Mouse (Mus musculus) thymus, postnatal 0 days (tissue): Measurements from ENCODE around the gene A2ml1. TPM values are rescaled to one million over a fixed set of nuclear protein-coding genes. Genes with fewer than 3 reads are reported as not detected.
"Not testable (repeated sequence)": the region's sequence is repeated elsewhere in the genome, so short reads cannot be mapped to it uniquely, and the experiment has no call there.

Experiments
- DNase-seq: peaks from one replicate; pipeline ENCODE4 v3.0.0-alpha.2; 2015; ENCODE audit warnings: low spot score
- polyA plus RNA-seq: library from polyadenylated mRNA; unstranded; fragments of >200 nt; fragmentation: Nextera tagmentation; extraction: Ambion mirVana; gene quantifications from 2 replicates; pipeline ENCODE4 v1.2.1, GENCODE M21; 2015

A2ml1 gene
- polyA plus RNA-seq: 0.84 and 0.94 TPM in 2 replicates

DNA sequence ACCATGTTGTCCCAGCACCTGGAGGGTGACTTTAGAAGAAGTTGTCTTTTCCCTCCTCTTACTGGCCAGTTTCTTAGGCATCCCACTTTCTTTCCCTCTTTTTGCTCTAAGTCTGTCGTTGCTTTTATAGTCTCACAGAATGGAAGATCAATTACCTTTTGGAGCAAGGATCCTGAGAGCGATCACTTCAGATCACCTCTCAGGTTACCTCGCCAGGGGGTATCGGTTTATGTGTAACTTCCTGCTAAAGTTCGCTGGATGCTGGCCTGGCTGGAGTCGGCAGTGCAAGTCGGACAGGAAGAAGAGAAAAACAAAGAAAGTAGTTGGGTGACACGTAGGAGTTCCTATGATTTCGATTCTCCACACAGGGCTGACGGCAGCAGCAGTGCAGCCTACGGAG, at the start of gene A2ml1:
Gene A2ml1 (minus strand): TSS at position 101 of the 400 bp plus-strand sequence.
- DNase-seq: no peak

DNA sequence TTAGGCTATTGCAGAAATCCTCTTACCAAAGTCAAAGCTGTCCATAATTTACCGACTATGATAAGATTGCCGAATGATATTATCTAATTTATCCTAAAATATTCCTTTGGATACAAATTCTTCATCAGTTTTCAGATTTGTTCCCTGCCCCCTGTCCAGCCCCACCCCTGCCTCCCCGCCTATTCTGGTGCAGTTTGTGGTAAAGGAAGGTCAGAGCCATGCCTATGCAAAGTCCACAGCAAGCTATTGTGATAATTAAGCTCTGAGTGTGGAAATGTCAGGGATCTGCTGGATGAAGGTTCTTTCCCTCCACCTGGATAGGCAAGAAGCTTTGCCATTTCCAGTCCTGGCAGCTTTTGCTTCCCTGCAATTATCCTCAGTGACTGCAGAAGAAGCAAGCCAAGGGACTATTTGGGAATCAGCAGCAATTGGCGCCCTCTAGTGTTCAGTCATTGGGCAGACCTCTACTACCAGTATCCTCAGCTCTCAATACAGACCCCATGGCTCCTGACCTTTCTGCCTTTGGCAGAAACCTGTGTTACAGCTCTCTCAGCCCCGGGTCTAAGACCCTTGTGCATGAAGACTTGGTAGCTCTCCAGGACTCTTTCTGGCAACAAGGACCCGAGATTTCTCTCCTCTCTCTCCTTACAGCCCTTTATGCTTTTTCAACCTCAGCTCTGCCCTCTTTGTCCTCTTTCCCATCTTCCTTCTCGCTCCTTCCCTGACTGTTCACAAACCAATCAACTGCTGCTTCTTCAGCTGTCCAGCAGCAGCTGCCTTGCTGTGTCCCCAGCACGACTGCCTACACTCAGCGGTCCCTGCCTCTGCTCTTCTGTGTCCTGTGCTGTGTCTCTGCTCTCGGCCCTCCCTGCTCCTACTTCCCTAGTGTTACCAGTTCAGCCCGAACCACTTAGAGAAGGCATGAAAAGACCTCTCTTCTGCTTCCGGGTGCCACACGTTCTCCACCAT, 48.6 kb upstream of the A2ml1 start:
- DNase-seq: peak; percentile 26

DNA sequence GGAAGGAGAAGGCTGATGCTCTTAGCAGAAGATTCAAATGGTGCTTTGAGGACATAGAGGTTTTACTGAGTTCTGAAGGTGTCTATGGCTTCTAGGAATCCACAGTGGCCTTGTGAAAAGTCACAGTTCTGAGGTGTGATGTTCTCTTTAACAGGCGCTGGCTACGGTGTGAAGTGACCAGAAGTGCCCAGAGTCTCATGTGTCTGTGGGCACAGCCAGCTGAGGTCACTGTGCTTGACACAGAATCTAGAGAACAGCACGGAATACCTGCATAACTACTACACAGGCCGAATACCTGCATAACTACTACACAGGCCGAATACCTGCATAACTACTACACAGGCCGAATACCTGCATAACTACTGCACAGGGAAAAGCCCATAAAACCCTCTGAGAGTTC, 43.8 kb upstream of the A2ml1 start:
- not testable (repeated sequence) for DNase-seq

GRCm38 (mm10) chr6:128624425-128624824, 43.0 kb upstream of the A2ml1 start:
- DNase-seq: no peak

DNA sequence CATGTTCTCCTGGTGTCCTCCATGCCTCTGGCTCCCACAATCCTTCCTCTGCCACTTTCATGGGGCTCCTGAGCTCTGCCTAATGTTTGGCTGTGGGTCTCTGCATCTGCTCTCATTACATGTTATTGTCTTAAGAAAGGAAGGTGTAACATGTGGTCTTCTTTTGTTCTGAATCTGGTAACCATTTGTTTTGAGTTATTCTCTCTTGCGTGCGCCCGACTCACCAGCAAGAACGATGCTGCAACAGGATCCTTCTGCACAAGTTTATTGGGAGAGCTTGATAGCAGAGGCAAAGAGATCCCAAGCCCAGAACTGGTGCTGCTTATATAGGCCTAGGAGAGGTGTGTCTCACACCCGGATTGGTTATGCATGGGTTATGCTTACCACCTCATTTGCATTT, 42.0 kb upstream of the A2ml1 start, which contains the start of gene Klrb1a:
Gene Klrb1a (minus strand): TSS at position 101 of the 400 bp plus-strand sequence.
- not testable (repeated sequence) for DNase-seq

GRCm38 (mm10) chr6:128622733-128623132, 41.3 kb upstream of the A2ml1 start:
- no peak for DNase-seq

GRCm38 (mm10) chr6:128606350-128606749, 24.9 kb upstream of the A2ml1 start:
- DNase-seq: no peak

GRCm38 (mm10) chr6:128604512-128604911, 23.1 kb upstream of the A2ml1 start:
- DNase-seq: peak; percentile 43

DNA sequence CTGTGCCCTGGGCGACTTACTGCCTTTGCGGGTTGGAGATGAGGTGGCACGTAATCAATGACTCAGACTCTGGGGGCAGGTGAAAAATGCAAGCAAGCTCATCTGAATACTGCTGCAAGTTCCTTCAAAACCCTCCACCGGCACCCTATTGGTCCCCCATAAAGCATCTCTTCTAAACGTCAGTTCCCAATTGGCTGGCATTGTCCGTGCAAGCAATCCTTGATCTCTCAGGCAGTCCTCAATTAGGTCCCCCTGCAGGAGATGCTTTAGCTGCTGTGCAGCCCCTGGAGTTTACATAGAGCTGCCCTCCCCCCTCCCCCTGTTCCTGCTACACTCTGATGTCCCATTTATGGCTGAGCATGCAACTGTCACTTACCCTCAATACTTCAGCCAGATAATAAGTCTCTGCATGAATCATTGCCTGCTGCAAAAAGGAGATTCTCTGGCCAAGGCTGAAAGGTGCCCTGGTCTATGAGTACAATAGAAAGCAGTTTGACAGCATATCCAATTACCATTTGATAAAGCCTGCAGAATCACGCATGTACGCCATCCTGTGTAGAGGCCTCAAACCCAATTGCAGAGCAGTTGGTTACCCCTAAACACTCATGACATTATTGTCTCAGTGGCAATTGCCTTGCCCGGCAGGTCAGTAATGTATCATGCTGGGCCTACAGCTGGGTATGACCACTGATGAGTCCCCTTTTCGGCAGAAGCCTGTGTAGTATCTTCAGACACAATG, 21.2 kb upstream of the A2ml1 start:
- no peak for DNase-seq

DNA sequence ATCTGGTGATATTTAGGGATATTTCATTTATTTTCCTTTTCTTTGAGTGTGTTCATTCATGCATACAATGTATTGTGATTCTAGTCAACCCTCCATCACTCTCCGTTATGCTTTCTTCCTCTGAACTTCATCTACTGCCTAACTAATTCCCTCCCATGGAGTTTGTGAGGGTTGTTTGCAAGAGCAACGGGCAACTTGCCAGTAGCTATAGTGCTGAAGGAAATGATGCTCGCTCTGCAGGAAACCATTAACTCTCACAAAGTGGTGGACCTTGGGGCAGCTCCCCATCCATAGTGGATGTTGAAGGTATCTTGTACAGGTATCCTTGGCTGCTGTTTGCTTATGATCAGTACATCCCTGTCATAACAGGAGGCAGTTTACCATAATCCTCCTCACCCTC, 20.6 kb upstream of the A2ml1 start:
- no peak for DNase-seq

- DNase-seq: no peak
Measured at GRCm38 (mm10) chr6:128599555-128599954, 18.1 kb upstream of the A2ml1 start.

GRCm38 (mm10) chr6:128598256-128599047, 17.0 kb upstream of the A2ml1 start:
- no peak for DNase-seq

GRCm38 (mm10) chr6:128597121-128597522, 15.7 kb upstream of the A2ml1 start:
- DNase-seq: no peak

GRCm38 (mm10) chr6:128594651-128595050, 13.2 kb upstream of the A2ml1 start:
- no peak for DNase-seq

DNA sequence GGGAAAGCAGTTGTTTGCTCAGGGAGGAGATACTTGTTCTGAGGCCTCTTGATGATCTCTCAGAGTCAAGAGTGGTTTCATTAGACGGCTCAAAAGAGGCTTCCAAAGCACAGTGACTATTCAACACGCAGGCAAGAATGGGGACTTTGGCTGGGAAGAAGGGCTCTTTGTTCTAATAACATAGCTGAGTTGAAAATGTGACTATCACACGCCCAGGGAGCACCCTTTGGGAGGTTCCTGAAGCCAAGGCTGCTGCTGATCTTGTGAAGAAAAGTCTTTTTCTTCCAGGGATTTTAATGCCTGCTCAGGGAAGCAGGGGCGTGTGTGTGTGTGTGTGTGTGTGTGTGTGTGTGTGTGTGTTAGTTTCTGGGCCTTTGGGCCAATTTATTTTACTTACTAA, 8.0 kb upstream of the A2ml1 start:
- no peak for DNase-seq

- DNase-seq: no peak
Measured at GRCm38 (mm10) chr6:128587619-128588018, 6.2 kb upstream of the A2ml1 start.

DNA sequence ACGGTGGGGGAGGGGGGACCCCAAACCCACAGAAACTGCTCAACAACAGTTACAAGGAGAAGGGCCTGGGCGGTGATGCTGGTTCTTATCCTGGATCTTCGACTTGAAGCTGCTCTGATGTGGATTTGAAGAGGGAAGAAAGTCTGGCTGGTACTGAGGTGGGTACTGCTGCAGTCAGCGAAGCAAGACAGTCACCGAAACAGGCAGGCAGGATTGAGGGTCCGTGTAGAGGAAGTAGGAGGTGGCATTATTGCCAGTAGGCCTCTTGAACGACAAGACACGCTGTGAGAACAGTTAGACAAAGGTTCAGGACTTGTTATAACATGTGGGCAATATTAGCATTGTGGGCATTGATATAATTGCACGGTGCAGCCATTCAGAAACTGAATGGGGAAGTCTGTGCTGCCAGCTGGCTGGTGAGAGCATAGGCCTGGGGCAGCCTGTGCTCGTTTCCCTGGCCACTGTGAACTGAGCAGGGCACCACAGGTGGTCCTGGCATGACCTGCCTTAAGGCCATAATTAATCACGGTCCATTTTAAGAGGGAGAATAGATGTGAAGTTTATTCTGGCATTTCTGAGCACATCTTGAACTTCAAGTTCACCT, 4.3 kb upstream of the A2ml1 start:
- DNase-seq: no peak

DNA sequence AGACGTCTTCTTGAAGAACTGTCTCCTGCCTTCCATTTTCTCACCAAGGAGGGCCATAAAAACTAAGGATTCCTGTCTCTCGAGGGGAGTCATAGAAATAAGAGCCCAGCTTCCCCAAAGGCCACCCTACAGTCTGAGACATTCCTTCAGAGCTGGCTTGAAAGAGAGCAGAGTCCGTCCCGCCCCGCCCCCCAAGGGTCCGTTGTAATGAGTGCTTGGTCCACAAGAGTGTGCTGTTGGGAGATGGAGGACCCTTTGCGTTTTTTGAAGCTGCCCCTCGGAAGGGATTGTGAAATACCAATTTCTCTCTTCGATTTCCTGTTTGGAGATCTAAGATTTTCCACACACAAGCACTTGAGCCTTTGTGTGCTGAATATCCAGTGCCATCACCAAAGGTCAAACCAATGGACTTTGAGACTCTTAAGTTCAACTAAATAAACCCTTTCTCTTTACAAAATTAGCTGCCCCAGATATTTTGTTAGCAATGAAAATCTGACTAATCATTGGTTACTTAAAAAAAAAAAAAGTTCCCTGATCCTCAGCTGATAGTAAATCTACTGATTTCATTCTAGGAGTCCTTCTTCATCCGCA, 2.8 kb upstream of the A2ml1 start:
- no peak for DNase-seq

DNA sequence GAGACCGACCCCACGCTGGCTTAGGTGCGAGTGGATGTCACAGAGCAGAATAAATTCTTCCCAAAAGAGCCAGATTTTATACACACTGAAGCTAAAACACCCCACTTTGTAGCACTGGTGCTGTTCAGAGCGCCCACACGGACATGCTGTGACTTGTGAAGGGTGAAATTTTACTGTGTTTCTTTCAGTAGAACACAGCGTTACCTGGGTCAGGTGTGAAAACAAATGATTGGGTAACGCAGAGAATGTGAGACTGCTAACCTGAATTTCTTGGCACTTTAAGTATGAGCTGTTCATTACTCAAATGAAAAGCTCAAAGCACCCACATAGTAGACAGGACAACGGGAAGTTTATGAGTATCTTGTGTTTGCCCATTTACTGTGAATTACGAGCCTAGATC, 4.1 kb downstream of the A2ml1 start:
- DNase-seq: no peak

DNA sequence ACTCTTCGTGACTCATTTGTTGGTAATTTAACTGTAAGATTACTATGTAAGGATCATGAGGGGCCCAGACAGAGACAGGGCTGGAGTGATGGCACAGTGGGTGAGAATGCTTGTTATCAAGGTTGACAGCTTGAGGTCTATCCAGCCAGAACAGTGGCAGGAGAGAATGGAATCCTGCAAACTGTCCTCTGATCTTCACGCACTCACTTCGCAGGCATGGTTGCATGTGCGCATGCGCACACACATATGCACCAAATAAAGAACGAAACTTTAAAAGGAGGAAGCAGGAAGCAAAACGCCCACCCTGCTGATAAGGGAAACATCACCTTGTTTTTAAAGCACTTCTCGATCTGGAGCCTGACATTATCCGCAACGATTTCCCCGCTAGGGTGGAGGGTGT, 14.8 kb downstream of the A2ml1 start:
- DNase-seq: no peak

GRCm38 (mm10) chr6:128554049-128554448, 27.4 kb downstream of the A2ml1 start:
- no peak for DNase-seq
